Mouse (Mus musculus): ENCODE measurements at regions not wholly inside any gene's neighbourhood (a gene's known extent, or its start where the extent isn't known, plus 50 kb on each side); places are given as distances from the start of the nearest gene placed in this dataset.

GRCm38 (mm10) chr16:51880711-51881110 is 150.3 kb upstream of the Cblb start:
- H3K4me3 ChIP-seq = no peak overlapping the region
- no peaks in the 10 kb centered on the region for H3K36me3 ChIP-seq
- no peaks in the 10 kb centered on the region for H3K9me3 ChIP-seq
- H3K27ac ChIP-seq = no peak overlapping the region
- 91% methylated on average over 4 of the region's 4 CpGs for WGBS
- H3K4me1 ChIP-seq = no peaks in the 10 kb centered on the region
- no peak for DNase-seq (ENCODE audit: low spot score)
- H3K27me3 ChIP-seq (ENCODE audit: insufficient read depth, poor library complexity, severe bottlenecking) = no peaks in the 10 kb centered on the region

GRCm38 (mm10) chr16:51881127-51881526 is 149.9 kb upstream of the Cblb start:
- Histone ChIP-seq H3K9me3 (no peaks in the 10 kb centered on the region), H3K4me3 (no peak overlapping the region), H3K4me1 (no peaks in the 10 kb centered on the region), H3K36me3 (no peaks in the 10 kb centered on the region), H3K27ac (no peak overlapping the region), H3K27me3 (ENCODE audit: insufficient read depth, poor library complexity, severe bottlenecking) (no peaks in the 10 kb centered on the region)
- WGBS = 85% methylated on average over 2 of the region's 2 CpGs
- DNase-seq (ENCODE audit: low spot score) = no peak

GRCm38 (mm10) chr16:51883813-51884212 is 147.2 kb upstream of the Cblb start:
- Histone ChIP-seq H3K9me3 (no peaks in the 10 kb centered on the region), H3K4me1 (no peaks in the 10 kb centered on the region), H3K4me3 (no peak overlapping the region), H3K27me3 (ENCODE audit: insufficient read depth, poor library complexity, severe bottlenecking) (no peaks in the 10 kb centered on the region), H3K36me3 (no peaks in the 10 kb centered on the region), H3K27ac (no peak overlapping the region)
- 95% methylated on average over 2 of the region's 2 CpGs for WGBS
- DNase-seq (ENCODE audit: low spot score) = no peak

- H3K4me3 ChIP-seq = no peak overlapping the region
- 84% methylated on average over 5 of the region's 5 CpGs for WGBS
- H3K36me3 ChIP-seq = no peaks in the 10 kb centered on the region
Observed at GRCm38 (mm10) chr16:51887496-51887895, 143.5 kb upstream of the Cblb start.

GRCm38 (mm10) chr16:51905588-51905987 is 125.4 kb upstream of the Cblb start:
- Histone ChIP-seq H3K4me1 (no peaks in the 10 kb centered on the region), H3K9me3 (no peaks in the 10 kb centered on the region; the same call in 1 of the 2 replicates), H3K4me3 (no peak overlapping the region), H3K27me3 (ENCODE audit: insufficient read depth, poor library complexity, severe bottlenecking) (no peaks in the 10 kb centered on the region), H3K27ac (no peak overlapping the region), H3K36me3 (no peaks in the 10 kb centered on the region)
- DNase-seq (ENCODE audit: low spot score) = no peak
- 82% methylated on average over 2 of the region's 2 CpGs for WGBS

More at GRCm38 (mm10) chr16:51887496-51887895, 143.5 kb upstream of the Cblb start:
- H3K4me1 ChIP-seq = no peaks in the 10 kb centered on the region
- no peak overlapping the region for H3K27ac ChIP-seq
- H3K9me3 ChIP-seq = no peaks in the 10 kb centered on the region
- no peak for DNase-seq (ENCODE audit: low spot score)
- no peaks in the 10 kb centered on the region for H3K27me3 ChIP-seq (ENCODE audit: insufficient read depth, poor library complexity, severe bottlenecking)

- DNase-seq (ENCODE audit: low spot score) = no peak
- H3K9me3 ChIP-seq = no peaks in the 10 kb centered on the region
- H3K27ac ChIP-seq = no peak overlapping the region
- H3K4me1 ChIP-seq = no peaks in the 10 kb centered on the region
- H3K27me3 ChIP-seq (ENCODE audit: insufficient read depth, poor library complexity, severe bottlenecking) = no peaks in the 10 kb centered on the region
- no peak overlapping the region for H3K4me3 ChIP-seq
- H3K36me3 ChIP-seq = no peaks in the 10 kb centered on the region
- 85% methylated on average over 4 of the region's 4 CpGs for WGBS
Observed at GRCm38 (mm10) chr16:51906686-51907085, 124.3 kb upstream of the Cblb start.

GRCm38 (mm10) chr16:51910046-51910445 is 121.0 kb upstream of the Cblb start:
- H3K4me3 ChIP-seq = no peak overlapping the region

GRCm38 (mm10) chr16:51911109-51911765 is 119.8 kb upstream of the Cblb start:
- Histone ChIP-seq H3K4me1 (0 out of 2 replicates have a peak, but pooled peaks cover 4% of the 10 kb centered on the region), H3K27ac (no peak overlapping the region), H3K27me3 (ENCODE audit: insufficient read depth, poor library complexity, severe bottlenecking) (no peaks in the 10 kb centered on the region), H3K9me3 (no peaks in the 10 kb centered on the region), H3K36me3 (no peaks in the 10 kb centered on the region), H3K4me3 (no peak overlapping the region)
- 75% methylated on average over 6 of the region's 6 CpGs for WGBS
- DNase-seq (ENCODE audit: low spot score) = no peak

More at GRCm38 (mm10) chr16:51910046-51910445, 121.0 kb upstream of the Cblb start:
- no peak for DNase-seq (ENCODE audit: low spot score)
- WGBS = 88% methylated on average over 3 of the region's 3 CpGs
- Histone ChIP-seq H3K4me1 (no peaks in the 10 kb centered on the region), H3K27me3 (ENCODE audit: insufficient read depth, poor library complexity, severe bottlenecking) (no peaks in the 10 kb centered on the region), H3K27ac (no peak overlapping the region), H3K9me3 (no peaks in the 10 kb centered on the region), H3K36me3 (no peaks in the 10 kb centered on the region)

- H3K9me3 ChIP-seq = no peaks in the 10 kb centered on the region
- WGBS = 65% methylated on average over 17 of the region's 17 CpGs
- H3K4me1 ChIP-seq = 0 out of 2 replicates have a peak, but pooled peaks cover 4% of the 10 kb centered on the region
- no peak for DNase-seq (ENCODE audit: low spot score)
- H3K27ac ChIP-seq = no peak overlapping the region
- H3K27me3 ChIP-seq (ENCODE audit: insufficient read depth, poor library complexity, severe bottlenecking) = no peaks in the 10 kb centered on the region
- no peak overlapping the region for H3K4me3 ChIP-seq
- H3K36me3 ChIP-seq = no peaks in the 10 kb centered on the region
Observed at GRCm38 (mm10) chr16:51915034-51915928, 115.7 kb upstream of the Cblb start.

- no peak for DNase-seq (ENCODE audit: low spot score)
- Histone ChIP-seq H3K27ac (no peak overlapping the region), H3K4me3 (no peak overlapping the region), H3K27me3 (ENCODE audit: insufficient read depth, poor library complexity, severe bottlenecking) (no peaks in the 10 kb centered on the region), H3K9me3 (no peaks in the 10 kb centered on the region), H3K4me1 (0 out of 2 replicates have a peak, but pooled peaks cover 4% of the 10 kb centered on the region), H3K36me3 (no peaks in the 10 kb centered on the region)
- 77% methylated on average over 13 of the region's 13 CpGs for WGBS
Observed at GRCm38 (mm10) chr16:51915929-51916308, 115.1 kb upstream of the Cblb start.

- 33% methylated on average over 5 of the region's 5 CpGs for WGBS
- H3K36me3 ChIP-seq = no peaks in the 10 kb centered on the region
- H3K4me1 ChIP-seq = 0 out of 2 replicates have a peak, but pooled peaks cover 4% of the 10 kb centered on the region
- no peak overlapping the region for H3K4me3 ChIP-seq
- no peak for DNase-seq (ENCODE audit: low spot score)
- H3K27me3 ChIP-seq (ENCODE audit: insufficient read depth, poor library complexity, severe bottlenecking) = no peaks in the 10 kb centered on the region
- no peak overlapping the region for H3K27ac ChIP-seq
- H3K9me3 ChIP-seq = no peaks in the 10 kb centered on the region
Observed at GRCm38 (mm10) chr16:51916337-51916736, 114.7 kb upstream of the Cblb start.

- no peak for DNase-seq (ENCODE audit: low spot score)
- no peak overlapping the region for H3K4me3 ChIP-seq
- no peaks in the 10 kb centered on the region for H3K27me3 ChIP-seq (ENCODE audit: insufficient read depth, poor library complexity, severe bottlenecking)
- H3K9me3 ChIP-seq = no peaks in the 10 kb centered on the region
- H3K4me1 ChIP-seq = 0 out of 2 replicates have a peak, but pooled peaks cover 4% of the 10 kb centered on the region
- H3K27ac ChIP-seq = no peak overlapping the region
- WGBS = 34% methylated on average over 3 of the region's 3 CpGs
- H3K36me3 ChIP-seq = no peaks in the 10 kb centered on the region
Observed at GRCm38 (mm10) chr16:51916820-51917219, 114.2 kb upstream of the Cblb start.

GRCm38 (mm10) chr16:51917540-51917939 is 113.5 kb upstream of the Cblb start:
- DNase-seq (ENCODE audit: low spot score) = no peak
- Histone ChIP-seq H3K36me3 (no peaks in the 10 kb centered on the region), H3K4me1 (0 out of 2 replicates have a peak, but pooled peaks cover 4% of the 10 kb centered on the region), H3K27ac (no peak overlapping the region), H3K9me3 (no peaks in the 10 kb centered on the region), H3K4me3 (no peak overlapping the region), H3K27me3 (ENCODE audit: insufficient read depth, poor library complexity, severe bottlenecking) (no peaks in the 10 kb centered on the region)
- 26% methylated on average over 2 of the region's 2 CpGs for WGBS
